Mouse (Mus musculus) hindbrain, embryonic 16.5 days (tissue): ENCODE measurements at regions not wholly inside any gene's neighbourhood (a gene's known extent, or its start where the extent isn't known, plus 50 kb on each side); places are given as distances from the start of the nearest gene placed in this dataset.

Source experiments
- ATAC-seq: fragments of 200-750 bp; cut with Nextera tagmentation; 2 replicates; pipeline ENCODE4 v1.8.0; 2017; ENCODE audit warnings: moderate TSS enrichment, moderate library complexity
- H3K27ac ChIP-seq: fragments of 300-500 bp; sonication (generic); 2 replicates; pipeline ENCODE4 v1.5.1; 2014; ENCODE audit warnings: low read depth, mild to moderate bottlenecking, control low read depth, low read length, moderate library complexity
- H3K27me3 ChIP-seq: fragments of 300-500 bp; sonication (generic); replicated peaks from 2 replicates; pipeline ENCODE4 v1.6.1; 2014; ENCODE audit warnings: low read length; ENCODE audit not compliant: control insufficient read depth, insufficient read depth
- H3K36me3 ChIP-seq: fragments of 300-500 bp; sonication (generic); 2 replicates; pipeline ENCODE4 v1.6.1; 2014; ENCODE audit warnings: mild to moderate bottlenecking, low read length, moderate library complexity, mixed read lengths; ENCODE audit not compliant: control insufficient read depth, insufficient read depth
- H3K4me1 ChIP-seq: fragments of 300-500 bp; sonication (generic); 2 replicates; pipeline ENCODE4 v1.6.1; 2014; ENCODE audit warnings: low read depth, low read length; ENCODE audit not compliant: control insufficient read depth, insufficient read depth
- H3K4me2 ChIP-seq: fragments of 300-500 bp; sonication (generic); 2 replicates; pipeline ENCODE4 v1.6.1; 2014; ENCODE audit warnings: mild to moderate bottlenecking, low read length, control low read depth, moderate library complexity
- H3K4me3 ChIP-seq: fragments of 300-500 bp; sonication (generic); 2 replicates; pipeline ENCODE4 v1.5.1; 2014; ENCODE audit warnings: mild to moderate bottlenecking, low read length, control low read depth, moderate library complexity
- H3K9ac ChIP-seq: fragments of 300-500 bp; sonication (generic); 2 replicates; pipeline ENCODE4 v1.6.1; 2014; ENCODE audit warnings: low read depth, mild to moderate bottlenecking, control low read depth, low read length, moderate library complexity
- H3K9me3 ChIP-seq: fragments of 300-500 bp; sonication (generic); 2 replicates; pipeline ENCODE4 v1.6.1; 2014; ENCODE audit warnings: mild to moderate bottlenecking, low read length, moderate library complexity; ENCODE audit not compliant: control insufficient read depth
- WGBS: fragments of 180-500 bp; shearing (Covaris S2); extraction: QIAGEN DNeasy Blood & Tissue Kit; methylation state at CpG from one replicate; pipeline ENCODE4 v1.1.7; 2014; 5-methylcytosine and 5-hydroxymethylcytosine counted together

DNA sequence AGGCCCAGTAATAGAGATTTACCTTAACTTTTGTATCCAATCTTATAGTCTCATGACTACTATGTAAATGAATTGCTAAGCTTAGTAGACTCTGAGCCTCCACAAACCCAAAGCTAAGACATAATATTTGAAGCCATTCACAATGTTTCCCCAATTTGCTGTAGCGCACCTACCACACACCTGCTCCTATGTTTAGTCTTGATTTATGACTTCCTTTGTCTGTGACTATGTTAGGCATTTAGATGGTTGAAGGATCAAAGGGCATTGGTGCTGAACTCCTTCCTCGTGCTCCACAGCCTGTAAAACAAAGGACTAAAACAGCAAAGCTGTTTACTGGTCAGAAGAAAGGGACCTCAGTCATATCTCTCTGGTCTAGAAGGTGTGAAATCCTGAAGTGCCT lies 210.0 kb downstream of the Parm1 start:
- Histone ChIP-seq H3K27ac (no peak overlapping the region), H3K4me2 (no peak overlapping the region), H3K27me3 (no peaks in the 10 kb centered on the region), H3K36me3 (no peaks in the 10 kb centered on the region), H3K4me1 (no peaks in the 10 kb centered on the region), H3K4me3 (no peak overlapping the region), H3K9me3 (no peaks in the 10 kb centered on the region), H3K9ac (no peak overlapping the region)
- 60% methylated on average over 2 of the region's 2 CpGs for WGBS
- ATAC-seq: no peak

- Histone ChIP-seq H3K9me3 (no peaks in the 10 kb centered on the region), H3K27ac (no peak overlapping the region), H3K36me3 (no peaks in the 10 kb centered on the region), H3K27me3 (no peaks in the 10 kb centered on the region), H3K4me2 (no peak overlapping the region), H3K4me3 (no peak overlapping the region), H3K4me1 (no peaks in the 10 kb centered on the region), H3K9ac (no peak overlapping the region)
- ATAC-seq: no peak
- WGBS: 68% methylated on average over 6 of the region's 6 CpGs
These were observed 208.7 kb downstream of the Parm1 start for GRCm38 (mm10) chr5:91726118-91726500.

- H3K4me2 ChIP-seq: no peak overlapping the region
- no peak for ATAC-seq
- H3K36me3 ChIP-seq: no peaks in the 10 kb centered on the region
- no peak overlapping the region for H3K4me3 ChIP-seq
- H3K27me3 ChIP-seq: no peaks in the 10 kb centered on the region
- 88% methylated on average over 4 of the region's 4 CpGs for whole genome bisulfite sequencing
- no peaks in the 10 kb centered on the region for H3K9me3 ChIP-seq
- H3K4me1 ChIP-seq: no peaks in the 10 kb centered on the region
- no peak overlapping the region for H3K27ac ChIP-seq
- H3K9ac ChIP-seq: no peak overlapping the region
These were observed 208.1 kb downstream of the Parm1 start for GRCm38 (mm10) chr5:91725380-91726117.

- 85% methylated on average over 1 of the region's 1 CpGs for WGBS
- H3K27ac ChIP-seq: no peak overlapping the region
- ATAC-seq: no peak
These were observed 207.5 kb downstream of the Parm1 start for GRCm38 (mm10) chr5:91724881-91725280.

DNA sequence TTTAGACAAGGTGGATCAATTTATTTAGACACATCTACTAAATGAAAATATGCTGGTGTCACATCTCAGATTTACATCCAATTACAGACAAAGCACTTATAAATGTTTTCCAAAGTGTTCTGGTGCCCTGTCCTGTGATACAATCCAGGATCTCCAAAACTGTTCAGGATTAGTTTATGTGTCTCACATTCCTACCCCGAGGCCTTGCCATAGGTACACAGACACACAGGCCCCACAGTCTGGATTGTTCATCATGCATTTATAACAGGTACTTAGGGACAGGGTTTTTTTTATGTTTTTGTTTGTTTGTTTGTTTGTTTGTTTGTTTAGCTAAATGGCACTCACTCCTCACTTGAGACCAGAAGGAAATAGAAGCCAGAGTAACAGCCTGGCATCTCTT lies 206.0 kb downstream of the Parm1 start:
- Histone ChIP-seq H3K27ac (no peak overlapping the region), H3K4me2 (no peak overlapping the region), H3K9me3 (no peaks in the 10 kb centered on the region), H3K4me1 (no peaks in the 10 kb centered on the region), H3K36me3 (no peaks in the 10 kb centered on the region), H3K27me3 (no peaks in the 10 kb centered on the region), H3K4me3 (no peak overlapping the region), H3K9ac (no peak overlapping the region)
- no peak for ATAC-seq
- 56% methylated on average over 1 of the region's 1 CpGs for WGBS

More at GRCm38 (mm10) chr5:91724881-91725280, 207.5 kb downstream of the Parm1 start:
- Histone ChIP-seq H3K4me3 (no peak overlapping the region), H3K27me3 (no peaks in the 10 kb centered on the region), H3K4me2 (no peak overlapping the region), H3K9ac (no peak overlapping the region), H3K4me1 (no peaks in the 10 kb centered on the region), H3K36me3 (no peaks in the 10 kb centered on the region), H3K9me3 (no peaks in the 10 kb centered on the region)

GRCm38 (mm10) chr5:91722982-91723381 lies 205.6 kb downstream of the Parm1 start:
- H3K4me3 ChIP-seq: no peak overlapping the region
- no peaks in the 10 kb centered on the region for H3K9me3 ChIP-seq
- H3K36me3 ChIP-seq: no peaks in the 10 kb centered on the region
- no peak overlapping the region for H3K4me2 ChIP-seq
- peak; percentile 60; the same call in 1 of the 2 replicates for ATAC-seq
- H3K27ac ChIP-seq: no peak overlapping the region
- no peaks in the 10 kb centered on the region for H3K4me1 ChIP-seq
- H3K27me3 ChIP-seq: no peaks in the 10 kb centered on the region
- H3K9ac ChIP-seq: no peak overlapping the region
- WGBS: 9% methylated on average over 5 of the region's 5 CpGs

DNA sequence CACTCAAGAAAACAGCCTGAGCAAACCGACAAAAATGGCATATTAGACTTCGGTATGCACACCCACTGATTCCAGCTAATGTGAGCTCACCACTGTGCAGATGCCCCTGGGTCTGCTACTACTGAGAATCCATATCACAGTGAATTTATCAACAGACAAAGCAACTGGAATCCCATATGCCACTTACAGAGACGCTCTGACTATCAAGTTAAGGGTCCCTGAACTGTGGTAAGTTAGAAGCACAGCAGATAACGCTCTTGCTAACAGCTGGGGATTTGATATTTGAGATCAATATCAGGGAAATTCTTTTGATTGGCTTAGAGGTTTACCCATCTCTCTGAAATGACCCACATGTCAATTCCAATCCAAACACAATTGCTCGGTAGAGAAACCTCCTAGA lies 205.0 kb downstream of the Parm1 start:
- Histone ChIP-seq H3K9me3 (no peaks in the 10 kb centered on the region), H3K36me3 (no peaks in the 10 kb centered on the region), H3K4me1 (no peaks in the 10 kb centered on the region), H3K4me2 (no peak overlapping the region), H3K27me3 (no peaks in the 10 kb centered on the region), H3K9ac (no peak overlapping the region), H3K27ac (no peak overlapping the region), H3K4me3 (no peak overlapping the region)
- ATAC-seq: no peak
- WGBS: 50% methylated on average over 5 of the region's 5 CpGs

GRCm38 (mm10) chr5:91721231-91722096 lies 204.0 kb downstream of the Parm1 start:
- Histone ChIP-seq H3K36me3 (no peaks in the 10 kb centered on the region), H3K27ac (no peak overlapping the region), H3K27me3 (no peaks in the 10 kb centered on the region), H3K4me2 (no peak overlapping the region), H3K9ac (no peak overlapping the region), H3K4me3 (no peak overlapping the region), H3K9me3 (no peaks in the 10 kb centered on the region), H3K4me1 (no peaks in the 10 kb centered on the region)
- no peak for ATAC-seq
- WGBS: 87% methylated on average over 9 of the region's 9 CpGs

DNA sequence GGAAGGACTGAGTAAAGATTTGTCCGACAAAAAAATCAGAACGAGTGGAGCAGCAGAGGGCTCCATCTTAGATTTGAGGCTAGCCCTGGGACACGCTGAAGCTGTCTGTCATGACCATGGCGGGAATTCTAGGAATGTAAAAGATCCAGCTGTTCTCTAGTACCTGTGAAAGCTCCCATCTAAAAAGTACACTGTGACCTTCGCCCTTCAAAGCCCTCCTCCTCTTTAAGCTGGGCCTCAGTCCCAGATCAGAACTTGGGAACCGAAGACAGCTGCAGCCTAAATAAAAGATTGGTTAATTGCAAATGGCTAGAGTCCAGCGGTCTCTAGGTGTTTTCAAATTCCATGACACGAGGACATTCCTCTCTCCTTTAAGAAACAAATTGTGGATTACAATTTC lies 195.6 kb downstream of the Parm1 start:
- 43% methylated on average over 8 of the region's 8 CpGs for WGBS
- H3K36me3 ChIP-seq: no peaks in the 10 kb centered on the region
- no peak for ATAC-seq

More for the DNA sequence above, 195.6 kb downstream of the Parm1 start:
- Histone ChIP-seq H3K27ac (no peak overlapping the region), H3K4me2 (no peak overlapping the region), H3K27me3 (no peaks in the 10 kb centered on the region), H3K9me3 (no peaks in the 10 kb centered on the region), H3K9ac (no peak overlapping the region), H3K4me3 (no peak overlapping the region), H3K4me1 (no peaks in the 10 kb centered on the region)
